Comparison of ENCODE assay signal across 13 mouse cellular contexts in genomic region chr9:53570662-53571061, GRCm38 (mm10). TPM values are rescaled to one million over a fixed set of nuclear protein-coding genes. Genes with fewer than 3 reads are reported as not detected.
A peak's percentile ranks its signal among the peaks of the same experiment; 100 is the strongest.
DNase-seq lines count a peak whose midpoint lies in the region; ATAC-seq and TF ChIP-seq lines count a peak whose summit lies in the region.
"Had no signal": no experiment of that assay in that cellular context is flagged by ENCODE, and none has a peak within 500 bp of the region (broad histone marks: within the 10 kb centered on the region; RNA-seq: fewer than 3 reads in every experiment).

No protein-coding gene starts in this region.

- H3K27ac ChIP-seq in heart, postnatal 0 days (ENCODE audit: low read depth), result no peak overlapping the region
- H3K27ac ChIP-seq in ES-E14 (ENCODE audit: insufficient read depth, low read depth, low read length, poor library complexity, severe bottlenecking), result no peak overlapping the region
- H3K27ac ChIP-seq: embryonic facial prominence, embryonic 12.5 days; forebrain, embryonic 15.5 days; heart, embryonic 13.5 days had no signal

- peaks cover 52% of the 10 kb centered on the region for H3K36me3 ChIP-seq in heart, postnatal 0 days (replicated peaks; ENCODE audit: control insufficient read depth, insufficient read depth, low read length)
- H3K36me3 ChIP-seq in E14TG2a.4 (ENCODE audit: insufficient read depth, low read length) (peaks cover 86% of the 10 kb centered on the region), ES-E14 (ENCODE audit: control insufficient read depth, insufficient read depth, low read length, poor library complexity, severe bottlenecking) (peaks cover 20% of the 10 kb centered on the region)

- H3K4me2 ChIP-seq in heart, postnatal 0 days (ENCODE audit: low read depth, low read length), result no peak overlapping the region
- H3K4me2 ChIP-seq: embryonic facial prominence, embryonic 12.5 days; forebrain, embryonic 15.5 days; heart, embryonic 13.5 days had no signal

- H3K4me3 ChIP-seq in heart, postnatal 0 days (ENCODE audit: low read depth, low read length), result no peak overlapping the region
- H3K4me3 ChIP-seq in E14TG2a.4 (replicated peaks; ENCODE audit: low read length) (no peak overlapping the region), ES-E14 (ENCODE audit: insufficient read depth in 1 of 2, low read depth in 1 of 2, low read length in 2 of 2, poor library complexity in 1 of 2, severe bottlenecking in 1 of 2) (no peak overlapping the region)
- H3K4me3 ChIP-seq: embryonic facial prominence, embryonic 12.5 days; forebrain, embryonic 15.5 days; heart, embryonic 13.5 days had no signal

- no peak overlapping the region for H3K9ac ChIP-seq in heart, postnatal 0 days (replicated peaks; ENCODE audit: low read depth, low read length)
- no peak overlapping the region for H3K9ac ChIP-seq in ES-E14 (ENCODE audit: insufficient read depth, low read depth, low read length, poor library complexity, severe bottlenecking)
- H3K9ac ChIP-seq: embryonic facial prominence, embryonic 12.5 days; forebrain, embryonic 15.5 days; heart, embryonic 13.5 days had no signal

- H3K9me3 ChIP-seq in heart, postnatal 0 days (replicated peaks; ENCODE audit: control insufficient read depth, low read length), result no peaks in the 10 kb centered on the region
- H3K9me3 ChIP-seq in E14TG2a.4 (ENCODE audit: low read length) (no peaks in the 10 kb centered on the region), ES-E14 (ENCODE audit: control insufficient read depth, insufficient read depth, low read depth, low read length) (no peaks in the 10 kb centered on the region)
- H3K9me3 ChIP-seq: embryonic facial prominence, embryonic 12.5 days; forebrain, embryonic 15.5 days; G1E; heart, embryonic 13.5 days had no signal

- TF ChIP-seq EP300 in heart, postnatal 0 days (IDR thresholded peaks at IDR 0.05; ENCODE audit: low read depth), result no peak

- 0 out of 2 replicates have a peak, but pooled peaks have one; percentile 1 for TF ChIP-seq CTCF in heart, postnatal 0 days (IDR thresholded peaks at IDR 0.05; ENCODE audit: low read depth)
- TF ChIP-seq CTCF in E14TG2a.4 (conservative IDR thresholded peaks at IDR 0.05; ENCODE audit: low read length), result peak; percentile 51

- no peaks in the 10 kb centered on the region for H3K4me1 ChIP-seq in heart, postnatal 0 days (ENCODE audit: control insufficient read depth, insufficient read depth)
- peaks cover 22% of the 10 kb centered on the region for H3K4me1 ChIP-seq in E14TG2a.4 (replicated peaks; ENCODE audit: low read depth, low read length)
- H3K4me1 ChIP-seq in ES-E14 (ENCODE audit: control insufficient read depth in 2 of 2, insufficient read depth in 2 of 2, low read length in 2 of 2, poor library complexity in 1 of 2), result peaks cover 1 to 2% of the 10 kb centered on the region in 2 experiments; a peak in 1 of 4 replicates
- H3K4me1 ChIP-seq: embryonic facial prominence, embryonic 12.5 days; forebrain, embryonic 15.5 days; heart, embryonic 13.5 days had no signal

- no peak for ATAC-seq in heart, postnatal 0 days (ENCODE audit: insufficient read depth, low read depth)
- ATAC-seq: forebrain, embryonic 15.5 days had no signal

- DNase-seq in heart, postnatal 0 days (ENCODE audit: low spot score), result no peak
- DNase-seq in heart, adult 11 months, result no peak
- DNase-seq in ES-E14 (ENCODE audit: low read depth, low spot score), result peak; percentile 28
- DNase-seq in cerebellum, postnatal 25 days, result peak; percentile 40 to 62
- DNase-seq in spleen, adult 18-20 months, result no peak
- no peak for DNase-seq in adipocyte (ENCODE audit: low spot score)
- DNase-seq: liver; lung, postnatal 10 days had no signal

- no peaks in the 10 kb centered on the region for H3K27me3 ChIP-seq in heart, postnatal 0 days (ENCODE audit: control insufficient read depth, insufficient read depth, low read length)
- no peaks in the 10 kb centered on the region for H3K27me3 ChIP-seq in E14TG2a.4 (ENCODE audit: insufficient read depth, low read length)
- H3K27me3 ChIP-seq: embryonic facial prominence, embryonic 12.5 days; forebrain, embryonic 15.5 days; heart, embryonic 13.5 days had no signal

- in situ Hi-C loops in ES-E14 (cut with MboI; ENCODE audit: low sequenced_read_pairs in 2 of 2, unreplicated experiment in 2 of 2), result no loop called here

- 77% methylated on average over 6 of the region's 6 CpGs for WGBS in heart, postnatal 0 days

TF ChIP-seq in ES-E14, 5 proteins besides CTCF, POLR2A, EP300 and RAD21:
- no peak for TF ChIP-seq CHD2 (IDR thresholded peaks at IDR 0.05; ENCODE audit: low read depth, low read length)
- no peak for TF ChIP-seq MAFK (IDR thresholded peaks at IDR 0.05; ENCODE audit: insufficient read depth, low read depth, low read length)
- TF ChIP-seq HCFC1 (IDR thresholded peaks at IDR 0.05; ENCODE audit: borderline replicate concordance, insufficient read depth, low read length), result no peak
- no peak for TF ChIP-seq ZC3H11A (IDR thresholded peaks at IDR 0.05; ENCODE audit: borderline replicate concordance, low read depth, low read length)
- TF ChIP-seq ZNF384 (IDR thresholded peaks at IDR 0.05; ENCODE audit: low read depth, low read length), result no peak
TF ChIP-seq in ES-E14: peak in this region for 0.

RNA-seq across cellular contexts. Expression of gene Npat, which starts 33.8 kb away (rescaled TPM):
- 5.6 and 7.5 TPM in 2 replicates for total RNA-seq in heart, postnatal 0 days (2014; rRNA removed; ENCODE audit: low replicate concordance)
- 5.7 TPM in 2 replicates for polyA plus RNA-seq in heart, postnatal 0 days (2015; fragmentation: Nextera tagmentation; extraction: Ambion mirVana)
- 18.8 and 22.8 TPM in 2 replicates for total RNA-seq in ES-E14 (2012; rRNA removed)

RNA-seq across cellular contexts. Expression of gene Atm, which starts 34.1 kb away (rescaled TPM):
- 2.9 and 5.3 TPM in 2 replicates for total RNA-seq in heart, postnatal 0 days (2014; rRNA removed; ENCODE audit: low replicate concordance)
- 2.6 and 3.9 TPM in 2 replicates for polyA plus RNA-seq in heart, postnatal 0 days (2015; fragmentation: Nextera tagmentation; extraction: Ambion mirVana)
- total RNA-seq in ES-E14 (2012; rRNA removed), result 24.9 and 31.4 TPM in 2 replicates

RNA-seq across cellular contexts. Expression of gene Acat1, which starts 39.5 kb away (rescaled TPM):
- 197 and 208 TPM in 2 replicates for total RNA-seq in heart, postnatal 0 days (2014; rRNA removed; ENCODE audit: low replicate concordance)
- 334 and 336 TPM in 2 replicates for polyA plus RNA-seq in heart, postnatal 0 days (2015; fragmentation: Nextera tagmentation; extraction: Ambion mirVana)
- 7.1 and 9.8 TPM in 2 replicates for total RNA-seq in ES-E14 (2012; rRNA removed)

Comparison
In these comparisons a context has a peak if more than half of its experiments do, and no peak if none do; other contexts are left out.
1. DNase-seq: peak in ES-E14 (single experiment) and cerebellum, postnatal 25 days (2 of 2); none in heart, postnatal 0 days (single experiment), heart, adult 11 months (single experiment), spleen, adult 18-20 months (0 of 2) and adipocyte (single experiment).
2. RNA of gene Acat1, which starts 39.5 kb away (total RNA-seq): 197 to 208 TPM in heart, postnatal 0 days; 7.1 to 9.8 TPM in ES-E14; every median in the first group is over 10 times any median in the second.